Comparison of ENCODE assay signal across 13 mouse cellular contexts in genomic region chr7:73516820-73517219, GRCm38 (mm10). TPM values are rescaled to one million over a fixed set of nuclear protein-coding genes. Genes with fewer than 3 reads are reported as not detected.
DNase-seq lines count a peak whose midpoint lies in the region; ATAC-seq and TF ChIP-seq lines count a peak whose summit lies in the region.
"Had no signal": no experiment of that assay in that cellular context is flagged by ENCODE, and none has a peak within 500 bp of the region (broad histone marks: within the 10 kb centered on the region; RNA-seq: fewer than 3 reads in every experiment).

No protein-coding gene starts in this region.

- H3K4me2 ChIP-seq in intestine, embryonic 14.5 days (ENCODE audit: low read length), result no peak overlapping the region
- H3K4me2 ChIP-seq in intestine, postnatal 0 days (replicated peaks; ENCODE audit: low read depth), result no peak overlapping the region
- H3K4me2 ChIP-seq: embryonic facial prominence, embryonic 12.5 days; hindbrain, embryonic 12.5 days; neural tube, embryonic 12.5 days had no signal

- no peaks in the 10 kb centered on the region for H3K9me3 ChIP-seq in erythroblast, embryonic 14.5 days (ENCODE audit: control insufficient read depth, low read length)
- H3K9me3 ChIP-seq in intestine, embryonic 14.5 days (ENCODE audit: control insufficient read depth, low read length), result no peaks in the 10 kb centered on the region
- no peaks in the 10 kb centered on the region for H3K9me3 ChIP-seq in intestine, postnatal 0 days (ENCODE audit: control insufficient read depth)
- H3K9me3 ChIP-seq: embryonic facial prominence, embryonic 12.5 days; hindbrain, embryonic 12.5 days; neural tube, embryonic 12.5 days had no signal

- H3K4me3 ChIP-seq in erythroblast, embryonic 14.5 days (replicated peaks), result peak overlapping the region; percentile 47
- no peak overlapping the region for H3K4me3 ChIP-seq in intestine, embryonic 14.5 days (ENCODE audit: low read depth, low read length)
- H3K4me3 ChIP-seq in intestine, postnatal 0 days (ENCODE audit: low read depth, low read length), result no peak overlapping the region
- H3K4me3 ChIP-seq in testis, adult 2 months (ENCODE audit: control insufficient read depth, low read depth, low read length), result no peak overlapping the region
- H3K4me3 ChIP-seq: embryonic facial prominence, embryonic 12.5 days; hindbrain, embryonic 12.5 days; neural tube, embryonic 12.5 days had no signal

- peaks cover 94% of the 10 kb centered on the region for H3K36me3 ChIP-seq in erythroblast, embryonic 14.5 days (ENCODE audit: control insufficient read depth)
- H3K36me3 ChIP-seq in intestine, embryonic 14.5 days (ENCODE audit: control insufficient read depth, insufficient read depth, low read length), result peaks cover 96% of the 10 kb centered on the region
- peaks cover 62% of the 10 kb centered on the region for H3K36me3 ChIP-seq in intestine, postnatal 0 days (ENCODE audit: control insufficient read depth, insufficient read depth)
- H3K36me3 ChIP-seq in testis, adult 2 months (ENCODE audit: control insufficient read depth, insufficient read depth, low read length), result no peaks in the 10 kb centered on the region; the same call in 1 of the 2 replicates

- no peak for TF ChIP-seq POLR2A in testis, adult 2 months (IDR thresholded peaks at IDR 0.05; ENCODE audit: control insufficient read depth, low read depth, low read length)

- TF ChIP-seq CTCF in intestine, postnatal 0 days (IDR thresholded peaks at IDR 0.05; ENCODE audit: low read depth), result no peak
- no peak for TF ChIP-seq CTCF in testis, adult 2 months (IDR thresholded peaks at IDR 0.05; ENCODE audit: control insufficient read depth, insufficient read depth, insufficient replicate concordance, low read depth, low read length)

- no peak for DNase-seq in intestine, embryonic 14.5 days (ENCODE audit: low spot score)
- DNase-seq in testis, postnatal 10 days (ENCODE audit: low spot score), result no peak
- DNase-seq in cerebellum, postnatal 4 days (ENCODE audit: low spot score in 2 of 2), result no peak
- DNase-seq: cerebellum, adult 8-10 months; kidney, adult 9 months had no signal

- H3K9ac ChIP-seq in intestine, embryonic 14.5 days (ENCODE audit: low read length), result no peak overlapping the region
- H3K9ac ChIP-seq in intestine, postnatal 0 days (ENCODE audit: low read depth, low read length), result no peak overlapping the region
- H3K9ac ChIP-seq: embryonic facial prominence, embryonic 12.5 days; hindbrain, embryonic 12.5 days; neural tube, embryonic 12.5 days had no signal

- H3K27ac ChIP-seq in intestine, embryonic 14.5 days (ENCODE audit: low read depth), result peak overlapping the region; percentile 22; the same call in 1 of the 2 replicates
- no peak overlapping the region for H3K27ac ChIP-seq in intestine, postnatal 0 days (ENCODE audit: low read depth, low read length)
- H3K27ac ChIP-seq in testis, adult 2 months (ENCODE audit: control insufficient read depth, insufficient read depth, low read depth, low read length), result peak overlapping the region; percentile 39; the same call in 1 of the 2 replicates
- H3K27ac ChIP-seq: embryonic facial prominence, embryonic 12.5 days; neural tube, embryonic 12.5 days had no signal

- H3K27me3 ChIP-seq in erythroblast, embryonic 14.5 days (ENCODE audit: control insufficient read depth), result no peaks in the 10 kb centered on the region
- H3K27me3 ChIP-seq in intestine, embryonic 14.5 days (replicated peaks; ENCODE audit: control insufficient read depth, insufficient read depth, low read length), result no peaks in the 10 kb centered on the region
- no peaks in the 10 kb centered on the region for H3K27me3 ChIP-seq in intestine, postnatal 0 days (replicated peaks; ENCODE audit: control insufficient read depth, insufficient read depth, low read length)
- H3K27me3 ChIP-seq in testis, adult 2 months (ENCODE audit: control insufficient read depth, insufficient read depth, low read length), result no peaks in the 10 kb centered on the region
- H3K27me3 ChIP-seq: embryonic facial prominence, embryonic 12.5 days; hindbrain, embryonic 12.5 days; neural tube, embryonic 12.5 days had no signal

- ATAC-seq in erythroblast, adult 5-6 weeks (replicated peaks; ENCODE audit: low FRiP score, poor library complexity, severe bottlenecking), result no peak
- no peak for ATAC-seq in intestine, embryonic 14.5 days (replicated peaks; ENCODE audit: low FRiP score, low TSS enrichment, low read depth)
- ATAC-seq in intestine, postnatal 0 days, result no peak
- ATAC-seq in CD4-positive, CD25-positive, alpha-beta regulatory T cell, adult 4 months, result no peak

- peaks cover 49% of the 10 kb centered on the region for H3K4me1 ChIP-seq in erythroblast, embryonic 14.5 days (ENCODE audit: control insufficient read depth)
- peaks cover 10% of the 10 kb centered on the region; the same call in 1 of the 2 replicates for H3K4me1 ChIP-seq in intestine, embryonic 14.5 days (replicated peaks; ENCODE audit: control insufficient read depth, insufficient read depth, low read length)
- no peaks in the 10 kb centered on the region for H3K4me1 ChIP-seq in intestine, postnatal 0 days (replicated peaks; ENCODE audit: control insufficient read depth, insufficient read depth, low read length)
- H3K4me1 ChIP-seq in testis, adult 2 months (ENCODE audit: control insufficient read depth, insufficient read depth, low read length), result peaks cover 3% of the 10 kb centered on the region

- WGBS in intestine, embryonic 14.5 days, result 70% methylated on average over 5 of the region's 5 CpGs
- 79% methylated on average over 5 of the region's 5 CpGs for WGBS in intestine, postnatal 0 days

RNA-seq across cellular contexts. Expression of gene Chd2, which starts 24.8 kb away (rescaled TPM):
- 6.4 and 7.1 TPM in 2 replicates for polyA plus RNA-seq in erythroblast, embryonic 14.5 days (2012)
- 125 and 149 TPM in 2 replicates for total RNA-seq in erythroblast, adult 5-6 weeks (2015; ENCODE audit: low replicate concordance)
- 546 and 581 TPM in 2 replicates for total RNA-seq in erythroblast, adult 5-6 weeks (2017; ENCODE audit: low replicate concordance)
- polyA plus RNA-seq in intestine, embryonic 14.5 days (2014; fragmentation: Nextera tagmentation; extraction: Ambion mirVana), result 50.5 and 68.2 TPM in 2 replicates
- polyA plus RNA-seq in intestine, postnatal 0 days (2015; fragmentation: Nextera tagmentation; extraction: Ambion mirVana), result 19.3 and 25.4 TPM in 2 replicates
- 17.7 and 20.6 TPM in 2 replicates for polyA plus RNA-seq in testis, adult 2 months (2012; rRNA removed)
- 100 to 1,000 TPM; 223 to 256 TPM for polyA plus RNA-seq in CD4-positive, CD25-positive, alpha-beta regulatory T cell, adult 4 months (2017; shearing (Covaris generic))
